Mouse (Mus musculus) cerebellum, adult (tissue): Measurements from ENCODE around the gene Rab11fip5.

Experiments used
- ATAC-seq: cut with Nextera tagmentation; 2 replicates; pipeline ENCODE4 v1.9.2; 2017; ENCODE audit warnings: mild to moderate bottlenecking, moderate library complexity, mixed read lengths; ENCODE audit not compliant: insufficient number of reproducible peaks, low FRiP score, low TSS enrichment

Rab11fip5 gene

DNA sequence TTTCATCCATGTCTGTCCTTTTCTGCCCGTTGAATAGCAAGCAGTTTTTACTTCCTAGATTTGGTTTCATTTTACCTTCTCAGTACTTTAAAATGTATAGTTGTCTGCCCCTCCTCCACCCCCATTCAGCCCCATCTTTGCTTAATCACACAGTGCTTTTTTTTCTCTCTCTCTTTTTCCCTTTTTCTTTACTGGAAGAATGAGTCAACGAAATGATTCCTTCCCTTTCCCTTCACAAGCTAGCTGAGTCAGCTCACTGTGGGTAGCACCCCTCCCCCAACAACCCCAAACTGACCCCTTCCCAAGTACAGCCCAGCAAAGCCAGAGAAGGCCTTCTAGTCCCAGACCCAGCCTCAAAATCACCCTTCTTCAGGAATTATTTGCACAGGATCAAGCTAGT is 49.3 kb downstream of the Rab11fip5 start:
- no peak for ATAC-seq

- peak; percentile 26; the same call in 1 of the 2 replicates for ATAC-seq
Observed at GRCm38 (mm10) chr6:85320445-85320866, 54.0 kb downstream of the Rab11fip5 start.

GRCm38 (mm10) chr6:85316211-85316610 is 58.2 kb downstream of the Rab11fip5 start:
- no peak for ATAC-seq

GRCm38 (mm10) chr6:85314064-85314798 is 60.2 kb downstream of the Rab11fip5 start:
- ATAC-seq: no peak

GRCm38 (mm10) chr6:85307894-85308293 is 66.5 kb downstream of the Rab11fip5 start:
- ATAC-seq: no peak

GRCm38 (mm10) chr6:85306375-85306774 is 68.1 kb downstream of the Rab11fip5 start:
- ATAC-seq: no peak

GRCm38 (mm10) chr6:85305826-85306225 is 68.6 kb downstream of the Rab11fip5 start:
- no peak for ATAC-seq

DNA sequence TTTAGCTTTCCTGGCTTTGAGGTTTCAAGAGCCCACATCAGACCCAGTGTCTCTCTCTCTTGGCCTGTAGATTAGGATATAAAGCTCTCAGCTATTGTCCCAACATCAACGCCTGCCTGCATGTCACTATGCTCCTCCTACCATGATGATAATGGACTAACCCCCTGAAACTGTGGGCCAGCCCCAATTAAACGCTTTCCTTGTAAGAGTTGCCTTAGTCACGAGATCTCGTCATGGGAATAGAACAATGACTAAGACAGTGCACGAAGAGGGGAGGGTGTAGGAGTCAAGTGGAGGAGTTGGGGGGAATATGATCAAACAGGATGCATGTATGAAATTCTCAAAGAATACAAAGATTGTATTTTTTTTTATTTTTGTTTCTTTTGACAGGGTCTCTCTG is 69.5 kb downstream of the Rab11fip5 start:
- no peak for ATAC-seq

- peak; percentile 81 for ATAC-seq
Observed at GRCm38 (mm10) chr6:85302326-85303055, 71.9 kb downstream of the Rab11fip5 start.

DNA sequence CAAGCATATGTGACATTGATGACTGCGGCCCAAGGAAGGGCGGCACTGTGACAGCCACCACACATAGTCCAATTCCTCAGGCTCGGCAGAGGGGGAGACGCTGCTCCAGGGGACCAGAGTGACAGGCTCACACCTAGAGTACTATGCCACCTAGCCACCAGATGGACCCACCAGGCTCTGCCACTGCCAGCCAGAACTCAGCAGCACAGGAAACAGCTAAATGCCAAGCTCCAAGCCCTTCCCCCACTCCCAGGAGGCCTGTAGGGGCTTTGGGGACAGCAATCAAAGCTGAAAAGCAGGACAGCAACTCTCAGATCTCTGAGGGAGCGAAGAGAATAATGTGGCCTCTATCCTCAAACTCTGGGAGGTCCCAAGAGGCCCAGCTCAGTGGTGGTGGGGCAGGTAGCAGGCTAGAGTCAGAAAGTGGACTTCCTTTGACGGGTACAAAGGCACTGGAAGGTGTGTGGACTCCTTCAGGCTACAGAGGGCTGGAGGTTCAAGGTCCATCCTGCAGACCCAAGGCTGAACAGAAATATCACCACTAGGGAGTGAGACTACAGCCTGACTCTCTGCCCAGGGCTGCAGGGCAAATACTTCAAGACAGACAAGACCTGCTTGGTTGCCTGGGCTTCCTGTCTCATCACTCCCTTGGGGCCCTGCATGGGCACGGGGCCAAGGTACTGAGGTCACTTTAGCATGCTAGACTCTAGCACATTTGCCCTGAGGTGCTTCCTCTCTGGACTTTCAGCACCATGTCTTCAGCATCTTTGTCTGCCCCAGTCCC is 78.9 kb downstream of the Rab11fip5 start:
- ATAC-seq: 0 out of 2 replicates have a peak, but pooled peaks have one; percentile 60

- ATAC-seq: no peak
Observed at GRCm38 (mm10) chr6:85294004-85294379, 80.4 kb downstream of the Rab11fip5 start.

GRCm38 (mm10) chr6:85293255-85294003 is 81.0 kb downstream of the Rab11fip5 start:
- no peak for ATAC-seq

DNA sequence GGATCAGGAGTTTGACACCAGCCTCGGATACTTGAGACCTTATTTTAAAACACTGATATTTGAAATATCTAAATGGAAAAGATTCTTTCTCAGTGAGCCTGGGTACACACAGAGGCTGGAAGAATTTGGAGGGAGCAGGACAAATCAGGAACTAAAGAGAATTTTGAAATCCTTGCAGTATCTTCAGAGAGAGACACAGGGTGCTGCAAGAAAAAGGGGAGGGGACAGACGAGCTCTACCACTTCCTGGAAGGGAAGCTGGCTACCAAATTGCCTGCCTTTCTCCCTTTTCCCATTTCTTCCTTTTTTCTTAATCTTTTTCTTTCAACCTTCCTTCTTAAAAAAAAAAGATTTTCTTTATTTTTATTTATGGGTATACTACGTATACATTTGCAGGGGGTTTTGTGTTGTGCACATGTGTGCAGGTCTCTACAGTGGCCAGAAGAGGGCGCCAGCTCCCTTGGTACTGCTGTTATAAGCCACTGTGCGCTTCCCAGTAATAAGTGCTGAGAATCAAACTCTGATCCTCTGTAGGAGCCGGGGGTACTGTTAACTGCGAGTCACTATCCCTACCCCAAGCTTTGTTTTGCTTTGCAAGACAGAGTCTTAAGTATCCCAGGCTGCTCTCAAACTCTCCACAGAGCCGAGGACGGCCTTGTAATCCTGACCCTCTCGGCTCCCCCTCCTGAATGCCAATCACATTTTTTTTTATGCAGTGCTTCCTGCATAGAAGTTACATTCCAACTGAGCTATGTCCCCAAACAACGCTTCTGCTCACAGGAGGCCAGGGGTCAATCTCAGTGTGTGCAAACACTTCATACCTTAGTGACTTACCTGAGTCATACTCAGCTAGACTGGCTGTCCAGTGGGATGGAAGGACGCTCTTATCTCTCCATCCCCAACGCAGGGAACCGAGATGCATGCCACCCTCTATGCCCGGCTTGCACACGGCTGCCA is 83.3 kb downstream of the Rab11fip5 start:
- ATAC-seq: no peak

- ATAC-seq: no peak
Observed at GRCm38 (mm10) chr6:85288193-85288857, 86.1 kb downstream of the Rab11fip5 start.

- no peak for ATAC-seq
Observed at GRCm38 (mm10) chr6:85286283-85287047, 88.0 kb downstream of the Rab11fip5 start.
